Mouse (Mus musculus) MEL-GATA-1-ER (cell line): ENCODE measurements at regions not wholly inside any gene's neighbourhood (a gene's known extent, or its start where the extent isn't known, plus 50 kb on each side); places are given as distances from the start of the nearest gene placed in this dataset.

Experiments
- DNase-seq: peaks from one replicate; pipeline ENCODE4 v3.0.0-alpha.2; 2012; ENCODE audit warnings: low read depth; ENCODE audit errors: extremely low read depth

- DNase-seq = no peak
Measured at GRCm38 (mm10) chr10:37380024-37380423, 241.3 kb upstream of the Marcks start.

GRCm38 (mm10) chr10:37378002-37378702 is 239.4 kb upstream of the Marcks start:
- DNase-seq = no peak

GRCm38 (mm10) chr10:37377258-37378001 is 238.7 kb upstream of the Marcks start:
- DNase-seq = no peak

- no peak for DNase-seq
Measured at GRCm38 (mm10) chr10:37376172-37376571, 237.5 kb upstream of the Marcks start.

GRCm38 (mm10) chr10:37375648-37376047 is 236.9 kb upstream of the Marcks start:
- DNase-seq = no peak

- DNase-seq = no peak
Measured at GRCm38 (mm10) chr10:37368997-37369679, 230.4 kb upstream of the Marcks start.

GRCm38 (mm10) chr10:37367796-37368195 is 229.1 kb upstream of the Marcks start:
- DNase-seq = no peak

- no peak for DNase-seq
Measured at GRCm38 (mm10) chr10:37364506-37364905, 225.8 kb upstream of the Marcks start.

GRCm38 (mm10) chr10:37360985-37361384 is 222.3 kb upstream of the Marcks start:
- no peak for DNase-seq

- DNase-seq = no peak
Measured at GRCm38 (mm10) chr10:37358900-37359299, 220.2 kb upstream of the Marcks start.

- no peak for DNase-seq
Measured at GRCm38 (mm10) chr10:37358334-37358733, 219.6 kb upstream of the Marcks start.

GRCm38 (mm10) chr10:37357304-37358060 is 218.8 kb upstream of the Marcks start:
- DNase-seq = no peak

GRCm38 (mm10) chr10:37349261-37349660 is 210.5 kb upstream of the Marcks start:
- no peak for DNase-seq

GRCm38 (mm10) chr10:37348416-37348815 is 209.7 kb upstream of the Marcks start:
- DNase-seq = no peak

- DNase-seq = no peak
Measured at GRCm38 (mm10) chr10:37347661-37348060, 208.9 kb upstream of the Marcks start.

- DNase-seq = no peak
Measured at GRCm38 (mm10) chr10:37342675-37343074, 204.0 kb upstream of the Marcks start.

GRCm38 (mm10) chr10:37339658-37340057 is 200.9 kb upstream of the Marcks start:
- DNase-seq = no peak

- DNase-seq = no peak
Measured at GRCm38 (mm10) chr10:37338073-37338912, 199.6 kb upstream of the Marcks start.

GRCm38 (mm10) chr10:37337172-37337620 is 198.5 kb upstream of the Marcks start:
- DNase-seq = no peak

GRCm38 (mm10) chr10:37335148-37335547 is 196.4 kb upstream of the Marcks start:
- no peak for DNase-seq

GRCm38 (mm10) chr10:37326168-37326534 is 187.4 kb upstream of the Marcks start:
- no peak for DNase-seq
